Mouse (Mus musculus): ENCODE measurements around the gene Gldc. TPM values are rescaled to one million over a fixed set of nuclear protein-coding genes. Genes with fewer than 3 reads are reported as not detected.

Gldc gene
- total RNA-seq, 4 experiments from 2014 or later: 0.81 to 1.6 (median 1.2) TPM

DNA sequence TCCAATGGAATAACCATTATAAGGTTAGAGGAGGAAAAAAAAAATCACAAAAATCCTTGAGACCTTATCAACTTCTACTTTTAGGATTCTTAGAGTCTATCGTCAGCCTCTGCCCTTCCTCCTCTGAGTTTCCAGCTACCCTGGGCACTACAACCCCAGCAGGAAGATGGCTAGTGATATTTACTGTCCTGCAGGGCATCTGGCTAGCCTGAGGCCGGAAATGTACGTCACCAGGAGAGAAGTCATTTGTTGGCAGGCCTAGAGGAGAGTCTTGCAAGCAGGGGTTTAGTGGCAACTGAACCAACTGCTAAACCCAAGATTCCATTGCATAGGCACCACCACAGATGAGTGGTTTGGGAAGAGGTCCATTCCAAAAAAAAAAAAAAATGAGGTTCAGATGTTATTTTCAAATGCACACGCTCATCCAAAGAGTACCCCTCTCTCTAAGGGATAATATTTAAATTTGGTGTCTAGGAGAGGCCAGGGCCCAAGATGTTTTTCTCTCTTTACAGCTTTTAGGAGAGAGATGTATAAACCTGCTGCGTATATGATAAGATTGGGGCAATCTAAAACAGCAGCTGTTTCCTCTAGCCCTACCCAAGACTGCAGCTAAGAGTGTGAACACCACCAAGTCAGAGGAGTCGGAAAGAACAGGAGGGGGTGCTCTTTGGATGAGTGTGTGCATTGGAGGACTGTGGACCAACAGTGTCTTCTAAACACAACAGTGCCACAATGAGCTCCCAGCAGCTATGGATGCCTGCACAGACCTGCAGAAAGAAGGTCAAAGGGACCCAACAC lies 70.0 kb downstream of the Gldc start:
- DNase-seq: no peak

DNA sequence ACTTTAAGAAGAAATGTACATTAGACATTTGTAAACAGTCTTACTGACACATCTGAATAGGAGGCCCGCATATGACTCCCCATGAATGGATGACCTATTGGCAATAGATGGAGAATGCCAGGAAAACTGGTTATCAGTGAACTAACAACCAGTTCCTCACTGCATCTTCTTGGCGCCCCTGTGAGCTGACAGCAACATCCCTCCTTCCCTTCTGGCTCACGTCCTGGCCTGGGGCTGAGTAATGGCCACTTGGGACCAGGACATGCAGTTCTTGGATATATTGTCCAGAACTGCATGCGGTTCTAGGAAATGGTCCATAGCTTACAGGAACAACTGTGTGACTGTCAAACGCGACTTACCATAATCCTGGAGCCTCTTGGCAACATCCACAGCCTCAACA lies 72.6 kb downstream of the Gldc start:
- DNase-seq: no peak

GRCm38 (mm10) chr19:30100571-30100970 lies 74.7 kb downstream of the Gldc start:
- no peak for DNase-seq

GRCm38 (mm10) chr19:30097039-30097438 lies 78.2 kb downstream of the Gldc start:
- DNase-seq: no peak

DNA sequence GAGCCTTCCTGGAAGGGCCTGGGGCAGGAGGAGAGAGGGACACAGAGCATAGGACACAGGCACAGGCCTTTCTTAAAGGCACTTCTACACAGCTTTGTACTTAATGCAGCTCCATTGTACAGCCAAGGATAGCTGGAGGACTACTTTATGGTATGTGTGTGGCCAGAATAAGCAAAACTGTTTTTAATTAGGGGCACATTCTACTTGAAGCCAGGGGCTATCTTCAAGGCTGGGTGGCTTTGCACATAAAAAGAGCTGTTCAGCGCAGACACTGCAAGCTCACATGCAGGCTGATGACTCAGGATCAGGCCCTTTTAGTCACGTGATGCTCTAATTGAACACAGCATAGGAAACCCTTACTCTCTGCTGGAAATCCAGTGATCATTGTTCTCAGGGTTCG lies 79.0 kb downstream of the Gldc start:
- no peak for DNase-seq

DNA sequence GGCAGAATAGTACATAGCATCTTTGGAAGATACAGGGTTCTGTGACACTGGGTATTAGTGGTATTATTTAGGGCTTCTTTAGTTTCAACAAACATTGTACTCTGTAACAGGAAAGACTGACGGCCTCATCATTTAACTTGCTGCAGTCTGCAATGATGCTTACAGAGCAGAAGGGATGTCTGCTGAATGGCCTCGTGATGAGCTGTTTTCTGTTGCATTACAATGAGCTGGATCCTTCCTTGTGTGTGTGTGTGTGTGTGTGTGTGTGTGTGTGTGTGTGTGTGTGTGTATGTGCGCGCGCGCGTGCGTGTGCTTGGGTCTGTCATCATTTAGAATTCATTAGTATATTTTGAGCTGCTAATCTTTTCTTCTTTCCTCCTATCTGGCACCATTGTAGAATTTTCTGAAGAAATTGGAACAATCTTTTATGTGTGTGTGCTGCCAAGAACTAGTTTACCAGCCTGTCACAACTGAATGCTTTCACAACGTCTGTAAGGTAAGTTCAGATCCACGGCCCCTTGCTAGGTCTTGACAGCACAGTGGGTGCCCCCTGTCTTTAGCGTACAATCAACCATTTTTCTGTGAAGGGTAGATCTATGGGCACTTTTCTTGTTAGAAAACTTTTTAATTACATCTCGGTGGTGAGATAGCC lies 83.5 kb downstream of the Gldc start:
- no peak for DNase-seq

GRCm38 (mm10) chr19:30090163-30090562 lies 85.1 kb downstream of the Gldc start:
- DNase-seq: no peak

DNA sequence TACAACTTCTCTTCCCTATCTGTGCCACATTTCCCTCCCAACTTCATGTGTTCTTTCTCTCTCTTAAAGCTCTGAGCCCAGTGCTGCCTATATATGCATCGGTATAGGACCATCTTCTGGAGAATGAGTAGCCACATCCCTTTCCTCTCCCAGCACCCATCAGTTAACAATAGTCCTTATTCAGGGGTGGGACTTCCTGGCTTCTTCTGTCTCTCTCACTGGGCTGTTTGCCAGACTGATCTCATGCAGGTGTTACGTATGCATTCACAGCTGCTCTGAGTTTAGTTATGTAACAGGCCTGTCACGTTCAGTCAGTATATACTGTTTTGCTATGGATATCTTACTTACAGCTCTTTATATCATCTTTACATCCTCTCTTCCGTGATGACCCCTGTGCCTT lies 109.4 kb downstream of the Gldc start:
- no peak for DNase-seq

- DNase-seq: no peak
These were observed 121.0 kb downstream of the Gldc start for GRCm38 (mm10) chr19:30054218-30054617.

GRCm38 (mm10) chr19:30051479-30051878 lies 123.8 kb downstream of the Gldc start:
- DNase-seq: no peak

DNA sequence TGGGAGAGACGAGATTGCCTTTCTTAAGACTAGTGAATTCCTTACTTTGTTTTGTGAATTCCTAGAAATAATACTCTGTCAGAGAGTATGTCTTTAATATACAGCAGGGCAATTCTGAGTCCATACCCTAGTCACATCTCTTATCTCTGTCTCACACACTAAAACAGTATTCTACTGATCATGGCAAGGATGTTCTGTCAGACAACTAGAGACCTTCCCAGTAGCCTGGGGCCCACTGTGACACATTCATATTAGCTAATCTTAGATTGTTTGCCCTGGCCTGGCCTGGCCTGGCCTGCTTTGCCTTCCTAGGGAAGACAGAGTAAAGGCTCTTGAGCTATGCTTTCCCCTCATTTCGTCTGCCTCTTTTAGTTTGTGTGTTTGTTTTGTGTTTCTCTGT lies 124.6 kb downstream of the Gldc start:
- DNase-seq: no peak

Other genes starting within 250 kb of the Gldc start
- not detected for gene Trpd52l3, start 171.6 kb downstream of the Gldc start, total RNA-seq (2022)
- gene Uhrf2, start 144.9 kb downstream of the Gldc start, total RNA-seq (2022): 10 to 100 TPM; 35.5 to 48.4 (median 42.5) TPM
- gene Mbl2, start 57.5 kb upstream of the Gldc start, total RNA-seq (2022): not detected

All from adrenal gland, adult 8-10 months (tissue).